Mouse (Mus musculus) gastrocnemius, postnatal 14 days (tissue): Measurements from ENCODE around the gene Lypd5. TPM values are rescaled to one million over a fixed set of nuclear protein-coding genes. Genes with fewer than 3 reads are reported as not detected.
A peak's percentile ranks its signal among the peaks of the same experiment; 100 is the strongest.

ENCODE experiments used
- DNase-seq: peaks from one replicate; pipeline ENCODE4 v3.0.0; 2021; ENCODE audit warnings: mixed read lengths
- intact Hi-C: fragments of 180-260 bp; cut with DNase I; formaldehyde crosslinking; loops from one replicate; pipeline ENCODE4 v1.15.1; 2025; ENCODE audit warnings: low total_unique reads
- total RNA-seq, 2 experiments: library from RNA; stranded (reverse); gene quantifications; 2 replicates each; pipeline ENCODE4 v1.2.3; 2021

Gene Lypd5
- total RNA-seq, 2 experiments from 2014 or later = not detected

- peak; percentile 57 for DNase-seq
- intact Hi-C loops = no loop called here
Measured at GRCm38 (mm10) chr7:24377091-24377865, 28.3 kb downstream of the Lypd5 start.

- DNase-seq = no peak
- intact Hi-C loops = no loop called here
Measured at GRCm38 (mm10) chr7:24378049-24378701, 29.2 kb downstream of the Lypd5 start.

- intact Hi-C loops = no loop called here
Measured at GRCm38 (mm10) chr7:24379934-24380333, 30.9 kb downstream of the Lypd5 start.

GRCm38 (mm10) chr7:24380370-24380769, 31.4 kb downstream of the Lypd5 start:
- DNase-seq = no peak
- intact Hi-C loops = no loop called here

More at GRCm38 (mm10) chr7:24379934-24380333, 30.9 kb downstream of the Lypd5 start:
- DNase-seq = no peak

- no peak for DNase-seq
- intact Hi-C loops = no loop called here
Measured at GRCm38 (mm10) chr7:24382730-24383372, 33.9 kb downstream of the Lypd5 start.

GRCm38 (mm10) chr7:24384070-24384469, 35.1 kb downstream of the Lypd5 start:
- intact Hi-C loops = loop anchor here (2.0 kb wide), 1 partner anchor 19 kb away; no protein-coding TSS in a partner anchor
- no peak for DNase-seq

- peak; percentile 70 for DNase-seq
- intact Hi-C loops = loop anchor here (2.0 kb wide), 1 partner anchor 20 kb away; no protein-coding TSS in a partner anchor
Measured at GRCm38 (mm10) chr7:24384827-24385226, 35.8 kb downstream of the Lypd5 start.

- intact Hi-C loops = no loop called here
Measured at GRCm38 (mm10) chr7:24387059-24387556, 38.1 kb downstream of the Lypd5 start.

GRCm38 (mm10) chr7:24389516-24390187, 40.7 kb downstream of the Lypd5 start:
- no peak for DNase-seq
- intact Hi-C loops = no loop called here

More at GRCm38 (mm10) chr7:24387059-24387556, 38.1 kb downstream of the Lypd5 start:
- peak; percentile 73 for DNase-seq

GRCm38 (mm10) chr7:24390512-24390911, 41.5 kb downstream of the Lypd5 start:
- DNase-seq = no peak
- intact Hi-C loops = no loop called here

- intact Hi-C loops = no loop called here
- DNase-seq = no peak
Measured at GRCm38 (mm10) chr7:24391077-24391476, 42.1 kb downstream of the Lypd5 start.

- intact Hi-C loops = no loop called here
- DNase-seq = no peak
Measured at GRCm38 (mm10) chr7:24391687-24392086, 42.7 kb downstream of the Lypd5 start.

- intact Hi-C loops = no loop called here
- DNase-seq = no peak
Measured at GRCm38 (mm10) chr7:24394054-24394453, 45.1 kb downstream of the Lypd5 start.

GRCm38 (mm10) chr7:24394475-24395161, 45.6 kb downstream of the Lypd5 start:
- intact Hi-C loops = no loop called here
- DNase-seq = no peak

- intact Hi-C loops = no loop called here
- no peak for DNase-seq
Measured at GRCm38 (mm10) chr7:24396832-24397231, 47.8 kb downstream of the Lypd5 start.

GRCm38 (mm10) chr7:24398364-24398913, 49.4 kb downstream of the Lypd5 start:
- intact Hi-C loops = no loop called here
- no peak for DNase-seq

- DNase-seq = peak; percentile 98
- intact Hi-C loops = no loop called here
Measured at GRCm38 (mm10) chr7:24399256-24400081, 50.5 kb downstream of the Lypd5 start, which contains the start of gene Smg9. Smg9 (plus strand) TSS chr7:24399619.

GRCm38 (mm10) chr7:24400082-24400452, 51.1 kb downstream of the Lypd5 start:
- intact Hi-C loops = no loop called here
- DNase-seq = no peak
